Mouse (Mus musculus): ENCODE data around the gene Vps8.
A peak's percentile ranks its signal among the peaks of the same experiment; 100 is the strongest.

The Vps8 gene

GRCm38 (mm10) chr16:21628061-21628591 is 205.2 kb downstream of the Vps8 start:
- no peak for DNase-seq (ENCODE audit: low spot score)

- no peak for DNase-seq (ENCODE audit: low spot score)
Observed at GRCm38 (mm10) chr16:21630614-21631013, 207.7 kb downstream of the Vps8 start.

DNA sequence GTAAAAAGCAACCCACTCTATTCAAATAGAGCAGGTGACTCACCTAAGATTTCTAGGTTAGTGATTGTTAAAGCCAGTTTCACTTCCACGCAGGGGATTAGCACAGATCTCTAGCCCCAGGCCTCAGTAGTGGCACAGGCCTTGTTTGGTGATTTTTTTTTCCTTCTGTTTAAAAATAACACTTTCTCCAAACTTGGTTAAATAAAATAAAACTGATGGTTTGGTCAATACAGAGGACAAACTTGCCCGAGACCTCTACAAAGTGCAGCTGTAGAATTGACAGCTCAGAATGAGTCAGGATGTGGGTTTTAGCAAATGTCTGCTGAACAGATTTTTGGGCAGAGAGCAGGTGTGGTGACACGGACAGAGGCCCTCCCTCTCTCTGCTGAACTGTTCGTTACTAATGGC is 208.9 kb downstream of the Vps8 start:
- no peak for DNase-seq (ENCODE audit: low spot score)

GRCm38 (mm10) chr16:21634460-21634859 is 211.5 kb downstream of the Vps8 start:
- DNase-seq (ENCODE audit: low spot score) = no peak

DNA sequence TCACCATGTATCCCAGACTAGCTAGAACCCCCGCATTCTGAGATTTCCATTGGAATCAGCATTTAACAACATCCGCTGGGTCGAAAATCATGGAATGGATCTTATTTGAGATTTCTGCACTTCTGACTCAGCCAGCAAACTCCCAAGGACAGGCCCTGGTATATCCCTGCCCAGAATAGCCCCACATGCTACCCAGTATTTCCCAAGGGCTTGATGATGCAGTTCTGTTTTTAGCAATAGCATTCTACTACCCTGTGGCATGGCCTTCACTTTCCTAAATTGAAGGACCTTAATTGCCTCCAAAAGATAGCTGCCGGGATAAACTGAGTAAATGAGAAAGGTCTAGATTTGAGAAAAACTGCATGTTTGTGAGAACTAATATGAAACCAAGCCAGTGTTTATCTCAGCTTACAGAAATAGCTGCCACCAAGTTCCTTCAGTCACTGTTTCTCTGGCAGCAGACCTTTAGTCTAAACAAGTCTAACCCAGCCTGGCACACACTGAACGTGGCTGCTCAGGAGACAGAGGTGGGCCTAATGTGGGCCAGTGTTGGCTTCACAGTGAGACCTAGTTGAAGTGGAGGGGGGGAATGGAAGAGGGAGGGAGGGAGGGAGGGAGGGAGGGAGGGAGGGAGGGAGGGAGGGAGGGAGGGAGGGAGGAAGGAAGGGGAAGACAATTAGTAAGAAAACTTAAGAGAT is 213.4 kb downstream of the Vps8 start:
- no peak for DNase-seq (ENCODE audit: low spot score)

DNA sequence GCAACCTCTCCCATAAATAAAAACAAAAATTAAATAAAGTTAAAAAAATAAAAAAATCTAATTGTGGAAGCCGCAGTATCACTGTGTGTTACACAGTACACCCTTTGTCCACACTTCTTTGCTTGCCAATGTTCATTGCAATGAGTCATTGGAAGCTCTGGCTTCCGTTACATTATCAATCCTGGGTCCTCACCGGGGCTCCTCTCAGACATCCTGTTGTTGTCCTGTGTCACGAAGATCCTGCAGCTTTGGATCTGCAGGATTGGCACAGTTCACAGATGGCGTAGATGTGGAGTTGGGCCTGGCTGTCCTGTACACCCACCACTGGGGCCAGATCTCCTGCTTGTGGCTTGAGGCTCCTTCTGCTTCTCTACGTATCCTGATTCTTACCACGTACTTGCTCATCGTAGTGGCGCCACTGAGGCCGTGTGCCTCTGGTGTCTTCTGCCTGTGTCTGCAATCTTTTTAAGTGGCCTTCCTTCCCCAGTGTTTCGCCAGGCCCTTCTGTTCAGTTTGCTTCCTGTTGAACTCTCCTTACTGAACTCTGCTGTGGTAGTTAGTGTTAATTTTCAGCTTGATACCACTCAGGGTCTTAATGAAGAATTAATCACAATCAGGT is 214.4 kb downstream of the Vps8 start:
- DNase-seq (ENCODE audit: low spot score) = no peak

GRCm38 (mm10) chr16:21640766-21641499 is 218.0 kb downstream of the Vps8 start:
- no peak for DNase-seq (ENCODE audit: low spot score)

DNA sequence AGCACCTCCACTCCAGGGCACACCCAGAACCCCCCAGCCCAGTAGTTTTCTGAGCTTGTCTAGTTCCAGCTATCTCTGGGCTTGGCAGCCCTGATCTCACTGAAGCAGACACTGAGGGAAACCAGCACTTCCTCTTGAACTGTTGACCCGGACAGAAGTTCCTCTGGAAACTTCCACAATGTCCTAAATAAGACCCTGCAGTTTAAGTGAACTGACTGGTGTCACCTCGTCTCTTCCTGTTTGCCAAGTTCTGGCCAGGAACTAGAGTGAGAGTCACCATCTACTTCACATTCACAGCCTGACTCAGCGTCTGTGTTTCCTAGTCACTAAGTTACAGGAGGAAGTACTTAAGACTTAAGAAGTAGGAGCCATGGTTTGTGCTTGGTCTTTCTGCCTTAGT is 219.0 kb downstream of the Vps8 start:
- peak; percentile 74 for DNase-seq (ENCODE audit: low spot score)

- DNase-seq (ENCODE audit: low spot score) = no peak
Observed at GRCm38 (mm10) chr16:21642906-21643305, 220.0 kb downstream of the Vps8 start.

- DNase-seq (ENCODE audit: low spot score) = no peak
Observed at GRCm38 (mm10) chr16:21643621-21644041, 220.7 kb downstream of the Vps8 start.

GRCm38 (mm10) chr16:21644066-21644561 is 221.2 kb downstream of the Vps8 start:
- DNase-seq (ENCODE audit: low spot score) = peak; percentile 56

- no peak for DNase-seq (ENCODE audit: low spot score)
Observed at GRCm38 (mm10) chr16:21644574-21644973, 221.7 kb downstream of the Vps8 start.

- no peak for DNase-seq (ENCODE audit: low spot score)
Observed at GRCm38 (mm10) chr16:21645915-21646314, 223.0 kb downstream of the Vps8 start.

- DNase-seq (ENCODE audit: low spot score) = no peak
Observed at GRCm38 (mm10) chr16:21646496-21646895, 223.6 kb downstream of the Vps8 start.

DNA sequence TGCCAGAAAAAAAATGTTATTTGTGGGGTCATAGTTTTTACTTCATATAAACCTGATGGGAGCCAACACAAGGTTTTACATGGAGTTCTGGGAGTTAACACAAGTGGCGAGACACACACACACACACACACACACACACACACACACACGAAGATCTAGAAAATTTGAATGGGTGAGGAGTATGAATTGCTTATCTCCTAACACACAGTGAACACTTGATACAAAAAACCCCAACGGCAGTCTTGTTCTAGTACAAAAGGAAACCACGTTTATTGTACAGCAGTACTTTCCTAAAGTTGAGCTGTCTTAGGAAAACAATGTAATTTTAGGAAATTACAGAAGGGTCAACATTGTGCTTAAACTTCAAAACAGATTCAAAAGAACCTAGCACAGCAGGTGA is 225.9 kb downstream of the Vps8 start:
- no peak for DNase-seq (ENCODE audit: low spot score)

DNA sequence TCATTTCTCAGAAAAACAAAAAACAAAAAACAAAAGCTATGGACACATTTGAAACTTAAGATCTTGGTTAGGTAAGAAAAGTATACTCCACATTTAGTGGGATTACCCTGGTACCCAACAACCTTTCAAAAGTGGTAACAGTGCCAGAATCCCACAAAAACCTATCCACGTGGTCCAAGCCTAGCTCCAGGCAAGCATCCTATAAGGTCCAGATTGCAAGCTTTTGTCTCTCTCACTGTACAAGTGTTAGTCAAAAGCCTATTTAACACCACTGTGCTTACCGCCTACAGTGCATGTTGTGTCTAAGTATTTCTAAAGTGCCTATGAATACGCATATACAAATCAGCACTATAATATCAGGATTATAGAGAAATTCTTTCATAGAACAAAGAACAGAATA is 227.4 kb downstream of the Vps8 start:
- no peak for DNase-seq (ENCODE audit: low spot score)

GRCm38 (mm10) chr16:21651161-21651560 is 228.2 kb downstream of the Vps8 start:
- DNase-seq (ENCODE audit: low spot score) = no peak

DNA sequence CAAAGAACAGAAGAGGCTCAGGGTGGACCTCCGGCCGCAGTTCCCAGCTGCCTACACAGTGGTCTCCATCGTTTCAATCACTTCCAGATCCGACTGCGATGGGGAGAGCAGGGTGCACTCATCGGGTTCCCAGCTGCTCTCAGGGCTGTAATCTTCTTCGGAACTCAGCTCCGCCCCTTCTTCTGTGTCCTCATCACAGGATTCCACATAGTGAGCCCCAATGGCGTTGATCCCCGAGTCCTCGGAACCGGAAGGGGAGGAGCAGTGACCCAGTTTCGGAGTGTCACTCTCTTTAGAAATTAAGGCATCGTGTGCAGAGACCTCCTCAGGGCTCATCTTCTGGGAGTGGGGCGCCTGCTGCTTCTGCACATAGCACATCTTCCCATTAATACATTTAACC is 230.2 kb downstream of the Vps8 start:
- DNase-seq (ENCODE audit: low spot score) = no peak

GRCm38 (mm10) chr16:21654384-21654783 is 231.5 kb downstream of the Vps8 start:
- no peak for DNase-seq (ENCODE audit: low spot score)

GRCm38 (mm10) chr16:21655291-21655690 is 232.4 kb downstream of the Vps8 start:
- DNase-seq (ENCODE audit: low spot score) = peak; percentile 50

- DNase-seq (ENCODE audit: low spot score) = no peak
Observed at GRCm38 (mm10) chr16:21655961-21656360, 233.0 kb downstream of the Vps8 start.

DNA sequence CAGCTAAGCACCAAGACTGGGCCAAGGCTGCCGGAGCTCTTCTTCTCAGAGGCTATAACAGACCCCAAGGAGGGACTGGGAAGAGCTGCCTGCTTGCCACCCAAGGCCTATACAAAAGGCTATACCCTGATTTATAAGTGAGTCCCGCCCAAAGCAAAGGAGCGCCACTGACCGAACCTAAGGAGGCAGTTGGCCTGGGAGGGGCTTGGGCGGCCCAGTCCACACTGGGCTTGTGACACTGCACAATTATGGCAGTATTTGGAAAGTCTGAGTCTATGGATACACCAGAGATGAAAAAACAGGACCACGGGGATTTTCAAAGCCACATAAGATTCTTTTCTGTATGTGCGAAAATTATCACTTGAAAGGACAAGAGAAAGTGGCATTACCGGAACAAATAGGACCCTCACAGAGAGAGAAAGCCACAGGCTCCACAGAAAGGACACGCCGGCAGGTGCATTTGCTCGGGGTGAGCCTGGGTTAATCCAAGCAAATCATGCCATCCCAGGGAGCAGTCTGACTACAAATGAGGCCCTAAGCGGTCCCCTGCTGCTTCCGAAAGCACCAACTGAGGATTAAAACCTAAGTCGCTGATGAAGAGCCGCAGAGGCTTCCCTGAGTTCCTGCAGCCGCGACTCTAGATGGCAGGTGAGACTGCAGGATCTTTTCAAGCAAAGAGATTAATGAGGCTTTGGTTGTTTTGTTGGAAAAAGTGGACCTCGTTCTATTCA is 241.9 kb downstream of the Vps8 start:
- DNase-seq (ENCODE audit: low spot score) = no peak

Measured in lung, postnatal 25 days (tissue).